Mouse (Mus musculus) cortical plate, adult 2 months (tissue): ENCODE results near the gene Cmss1.

Experiments
- CTCF ChIP-seq: fragments of 200-500 bp; IDR thresholded peaks from 2 replicates; pipeline ENCODE4 v1.5.1; 2011; ENCODE audit warnings: mild to moderate bottlenecking, control low read depth, low read length; ENCODE audit not compliant: insufficient read depth; ENCODE audit errors: extremely low read depth
- POLR2A ChIP-seq: fragments of 200-500 bp; IDR thresholded peaks from 2 replicates; pipeline ENCODE4 v1.6.1; 2011; ENCODE audit warnings: mild to moderate bottlenecking, low read length, control low read depth; ENCODE audit not compliant: insufficient read depth; ENCODE audit errors: extremely low read depth

- TF ChIP-seq CTCF, result no peak
- TF ChIP-seq POLR2A, result no peak
These were observed 234.5 kb downstream of the Cmss1 start for GRCm38 (mm10) chr16:57372156-57372555.
